Mouse (Mus musculus): ENCODE results near the gene Ntn3. TPM values are rescaled to one million over a fixed set of nuclear protein-coding genes. Genes with fewer than 3 reads are reported as not detected.
A peak's percentile ranks its signal among the peaks of the same experiment; 100 is the strongest.

Gene Ntn3
- polyA plus RNA-seq, 1 experiment from 2014 or later, result 3.8 TPM

- WGBS, result 93% methylated on average over 1 of the region's 1 CpGs
Measured at GRCm38 (mm10) chr17:24236479-24236878, 27.1 kb upstream of the Ntn3 start.

GRCm38 (mm10) chr17:24227941-24228340, 18.6 kb upstream of the Ntn3 start:
- 80% methylated on average over 7 of the region's 7 CpGs for WGBS
- Histone ChIP-seq H3K36me3 (ENCODE audit: control insufficient read depth, insufficient read depth, low read length) (peaks cover 69% of the 10 kb centered on the region), H3K4me1 (replicated peaks; ENCODE audit: control insufficient read depth, insufficient read depth, low read length) (no peaks in the 10 kb centered on the region), H3K9me3 (ENCODE audit: control insufficient read depth, low read length) (no peaks in the 10 kb centered on the region), H3K9ac (ENCODE audit: low read length) (no peak overlapping the region), H3K4me2 (ENCODE audit: low read depth, low read length) (no peak overlapping the region), H3K27ac (ENCODE audit: low read length) (no peak overlapping the region), H3K27me3 (ENCODE audit: control insufficient read depth, insufficient read depth, low read depth, low read length) (no peaks in the 10 kb centered on the region), H3K4me3 (ENCODE audit: low read length) (no peak overlapping the region)
- no peak for ATAC-seq (ENCODE audit: low read depth)

More at GRCm38 (mm10) chr17:24236479-24236878, 27.1 kb upstream of the Ntn3 start:
- Histone ChIP-seq H3K27ac (ENCODE audit: low read length) (no peak overlapping the region), H3K27me3 (ENCODE audit: control insufficient read depth, insufficient read depth, low read depth, low read length) (no peaks in the 10 kb centered on the region), H3K4me1 (replicated peaks; ENCODE audit: control insufficient read depth, insufficient read depth, low read length) (no peaks in the 10 kb centered on the region), H3K9ac (ENCODE audit: low read length) (no peak overlapping the region), H3K4me3 (ENCODE audit: low read length) (no peak overlapping the region), H3K9me3 (ENCODE audit: control insufficient read depth, low read length) (no peaks in the 10 kb centered on the region), H3K36me3 (ENCODE audit: control insufficient read depth, insufficient read depth, low read length) (peaks cover 81% of the 10 kb centered on the region), H3K4me2 (ENCODE audit: low read depth, low read length) (no peak overlapping the region)
- ATAC-seq (ENCODE audit: low read depth), result no peak

- H3K9me3 ChIP-seq (ENCODE audit: control insufficient read depth, low read length), result no peaks in the 10 kb centered on the region
- H3K9ac ChIP-seq (ENCODE audit: low read length), result no peak overlapping the region
- no peak overlapping the region for H3K27ac ChIP-seq (ENCODE audit: low read length)
- H3K36me3 ChIP-seq (ENCODE audit: control insufficient read depth, insufficient read depth, low read length), result peaks cover 67% of the 10 kb centered on the region
- no peak for ATAC-seq (ENCODE audit: low read depth)
- no peaks in the 10 kb centered on the region for H3K4me1 ChIP-seq (replicated peaks; ENCODE audit: control insufficient read depth, insufficient read depth, low read length)
- H3K4me3 ChIP-seq (ENCODE audit: low read length), result no peak overlapping the region
- WGBS, result 88% methylated on average over 8 of the region's 8 CpGs
- no peaks in the 10 kb centered on the region for H3K27me3 ChIP-seq (ENCODE audit: control insufficient read depth, insufficient read depth, low read depth, low read length)
- no peak overlapping the region for H3K4me2 ChIP-seq (ENCODE audit: low read depth, low read length)
Measured at GRCm38 (mm10) chr17:24226721-24227120, 17.4 kb upstream of the Ntn3 start.

GRCm38 (mm10) chr17:24225851-24226250, 16.5 kb upstream of the Ntn3 start:
- ATAC-seq (ENCODE audit: low read depth), result no peak
- H3K27ac ChIP-seq (ENCODE audit: low read length), result no peak overlapping the region
- peaks cover 4% of the 10 kb centered on the region; the same call in 1 of the 2 replicates for H3K4me1 ChIP-seq (replicated peaks; ENCODE audit: control insufficient read depth, insufficient read depth, low read length)
- H3K36me3 ChIP-seq (ENCODE audit: control insufficient read depth, insufficient read depth, low read length), result peaks cover 64% of the 10 kb centered on the region
- no peak overlapping the region for H3K4me2 ChIP-seq (ENCODE audit: low read depth, low read length)
- no peaks in the 10 kb centered on the region for H3K27me3 ChIP-seq (ENCODE audit: control insufficient read depth, insufficient read depth, low read depth, low read length)
- no peaks in the 10 kb centered on the region for H3K9me3 ChIP-seq (ENCODE audit: control insufficient read depth, low read length)
- H3K4me3 ChIP-seq (ENCODE audit: low read length), result no peak overlapping the region
- no peak overlapping the region for H3K9ac ChIP-seq (ENCODE audit: low read length)
- WGBS, result 91% methylated on average over 5 of the region's 5 CpGs

- Histone ChIP-seq H3K4me3 (ENCODE audit: low read length) (no peak overlapping the region), H3K4me1 (replicated peaks; ENCODE audit: control insufficient read depth, insufficient read depth, low read length) (peaks cover 9% of the 10 kb centered on the region), H3K27me3 (ENCODE audit: control insufficient read depth, insufficient read depth, low read depth, low read length) (no peaks in the 10 kb centered on the region), H3K9me3 (ENCODE audit: control insufficient read depth, low read length) (no peaks in the 10 kb centered on the region), H3K36me3 (ENCODE audit: control insufficient read depth, insufficient read depth, low read length) (peaks cover 56% of the 10 kb centered on the region), H3K9ac (ENCODE audit: low read length) (no peak overlapping the region), H3K27ac (ENCODE audit: low read length) (no peak overlapping the region), H3K4me2 (ENCODE audit: low read depth, low read length) (no peak overlapping the region)
- 81% methylated on average over 10 of the region's 10 CpGs for WGBS
- ATAC-seq (ENCODE audit: low read depth), result no peak
Measured at GRCm38 (mm10) chr17:24224741-24225140, 15.4 kb upstream of the Ntn3 start.

- Histone ChIP-seq H3K9me3 (ENCODE audit: control insufficient read depth, low read length) (no peaks in the 10 kb centered on the region), H3K4me1 (replicated peaks; ENCODE audit: control insufficient read depth, insufficient read depth, low read length) (peaks cover 14% of the 10 kb centered on the region), H3K4me3 (ENCODE audit: low read length) (no peak overlapping the region), H3K36me3 (ENCODE audit: control insufficient read depth, insufficient read depth, low read length) (peaks cover 50% of the 10 kb centered on the region), H3K27ac (ENCODE audit: low read length) (no peak overlapping the region), H3K9ac (ENCODE audit: low read length) (no peak overlapping the region), H3K27me3 (ENCODE audit: control insufficient read depth, insufficient read depth, low read depth, low read length) (no peaks in the 10 kb centered on the region), H3K4me2 (ENCODE audit: low read depth, low read length) (no peak overlapping the region)
- ATAC-seq (ENCODE audit: low read depth), result no peak
- WGBS, result 86% methylated on average over 5 of the region's 5 CpGs
Measured at GRCm38 (mm10) chr17:24223513-24223912, 14.2 kb upstream of the Ntn3 start.

- Histone ChIP-seq H3K27ac (ENCODE audit: low read length) (no peak overlapping the region), H3K9me3 (ENCODE audit: control insufficient read depth, low read length) (no peaks in the 10 kb centered on the region), H3K27me3 (ENCODE audit: control insufficient read depth, insufficient read depth, low read depth, low read length) (no peaks in the 10 kb centered on the region), H3K4me1 (replicated peaks; ENCODE audit: control insufficient read depth, insufficient read depth, low read length) (peaks cover 14% of the 10 kb centered on the region), H3K9ac (ENCODE audit: low read length) (no peak overlapping the region), H3K4me2 (ENCODE audit: low read depth, low read length) (no peak overlapping the region), H3K36me3 (ENCODE audit: control insufficient read depth, insufficient read depth, low read length) (peaks cover 43% of the 10 kb centered on the region), H3K4me3 (ENCODE audit: low read length) (no peak overlapping the region)
- no peak for ATAC-seq (ENCODE audit: low read depth)
- 71% methylated on average over 6 of the region's 6 CpGs for WGBS
Measured at GRCm38 (mm10) chr17:24222653-24223052, 13.3 kb upstream of the Ntn3 start.

- ATAC-seq (ENCODE audit: low read depth), result peak; percentile 96
- H3K36me3 ChIP-seq (ENCODE audit: control insufficient read depth, insufficient read depth, low read length), result peaks cover 38% of the 10 kb centered on the region
Measured at GRCm38 (mm10) chr17:24220435-24221411, 11.4 kb upstream of the Ntn3 start, which contains the start of gene Tedc2. Gene Tedc2, minus strand, starts transcription at chr17:24220851.

GRCm38 (mm10) chr17:24216836-24217235, 7.5 kb upstream of the Ntn3 start:
- H3K27ac ChIP-seq (ENCODE audit: low read length), result no peak overlapping the region
- no peak for ATAC-seq (ENCODE audit: low read depth)
- 71% methylated on average over 4 of the region's 4 CpGs for WGBS
- H3K4me1 ChIP-seq (replicated peaks; ENCODE audit: control insufficient read depth, insufficient read depth, low read length), result peaks cover 21% of the 10 kb centered on the region
- peaks cover 14% of the 10 kb centered on the region for H3K36me3 ChIP-seq (ENCODE audit: control insufficient read depth, insufficient read depth, low read length)
- no peak overlapping the region for H3K4me2 ChIP-seq (ENCODE audit: low read depth, low read length)
- no peaks in the 10 kb centered on the region for H3K27me3 ChIP-seq (ENCODE audit: control insufficient read depth, insufficient read depth, low read depth, low read length)
- H3K9ac ChIP-seq (ENCODE audit: low read length), result no peak overlapping the region
- H3K4me3 ChIP-seq (ENCODE audit: low read length), result no peak overlapping the region
- no peaks in the 10 kb centered on the region for H3K9me3 ChIP-seq (ENCODE audit: control insufficient read depth, low read length)

More at GRCm38 (mm10) chr17:24220435-24221411, 11.4 kb upstream of the Ntn3 start, which contains the start of gene Tedc2:
- H3K27ac ChIP-seq (ENCODE audit: low read length), result peak within 1 kb of the TSS; percentile 62
- H3K9ac ChIP-seq (ENCODE audit: low read length), result peak within 1 kb of the TSS; percentile 80
- H3K4me1 ChIP-seq (replicated peaks; ENCODE audit: control insufficient read depth, insufficient read depth, low read length), result peaks cover 14% of the 10 kb centered on the region
- 3% methylated on average over 41 of the region's 41 CpGs for WGBS
- peak within 1 kb of the TSS; percentile 67 for H3K4me3 ChIP-seq (ENCODE audit: low read length)
- H3K27me3 ChIP-seq (ENCODE audit: control insufficient read depth, insufficient read depth, low read depth, low read length), result no peaks in the 10 kb centered on the region
- peak within 1 kb of the TSS; percentile 79 for H3K4me2 ChIP-seq (ENCODE audit: low read depth, low read length)
- H3K9me3 ChIP-seq (ENCODE audit: control insufficient read depth, low read length), result no peaks in the 10 kb centered on the region
